ENCODE assay signal across 8 mouse cellular contexts in the genomic region with DNA sequence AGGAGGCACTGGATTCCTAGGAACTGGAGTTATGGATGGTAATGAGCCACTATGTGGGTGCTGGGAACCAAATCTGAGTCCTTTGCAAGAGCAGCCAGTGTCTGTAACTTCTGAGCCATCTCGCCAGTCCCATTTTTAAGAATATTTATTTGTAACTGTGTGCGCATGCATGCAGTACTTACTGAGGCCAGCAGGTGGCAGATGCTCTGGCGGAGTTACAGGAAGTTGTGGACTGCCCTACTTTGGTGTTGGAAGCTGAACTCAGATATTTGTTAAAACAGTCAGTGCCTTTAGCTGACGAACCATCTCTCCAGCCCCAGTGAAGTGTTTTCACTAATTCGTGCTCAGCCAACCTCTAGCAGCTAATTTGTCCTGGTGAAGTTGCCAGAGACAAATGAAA. TPM values are rescaled to one million over a fixed set of nuclear protein-coding genes. Genes with fewer than 3 reads are reported as not detected.
DNase-seq lines count a peak whose midpoint lies in the region; ATAC-seq and TF ChIP-seq lines count a peak whose summit lies in the region.
"Had no signal": no experiment of that assay in that cellular context is flagged by ENCODE, and none has a peak within 500 bp of the region (broad histone marks: within the 10 kb centered on the region; RNA-seq: fewer than 3 reads in every experiment).

No protein-coding gene starts in this region.

- H3K9me3 ChIP-seq in forebrain, embryonic 13.5 days (replicated peaks), result no peaks in the 10 kb centered on the region
- H3K9me3 ChIP-seq: midbrain, embryonic 13.5 days had no signal

- no peak for DNase-seq in layer of hippocampus, adult 2 months (ENCODE audit: low spot score in 2 of 2)
- no peak for DNase-seq in layer of hippocampus, adult 9-11 months
- DNase-seq in CD8-positive naive resting alpha-beta T cell, adult 2 months (ENCODE audit: low read depth in 2 of 2, low spot score in 2 of 2), result peak; percentile 37 to 58
- DNase-seq in T-cell, adult 2 months (ENCODE audit: low spot score), result peak; percentile 64
- DNase-seq in mesoderm, embryonic 11.5 days (ENCODE audit: low read depth, low spot score), result peak; percentile 60

- H3K27ac ChIP-seq in layer of hippocampus, adult 2 months, result no peak overlapping the region
- H3K27ac ChIP-seq in forebrain, embryonic 13.5 days, result no peak overlapping the region
- H3K27ac ChIP-seq: midbrain, embryonic 13.5 days had no signal

- H3K27me3 ChIP-seq in forebrain, embryonic 13.5 days, result no peaks in the 10 kb centered on the region
- H3K27me3 ChIP-seq: midbrain, embryonic 13.5 days had no signal

- H3K4me3 ChIP-seq in layer of hippocampus, adult 2 months, result no peak overlapping the region
- H3K4me3 ChIP-seq in forebrain, embryonic 13.5 days, result no peak overlapping the region
- H3K4me3 ChIP-seq: midbrain, embryonic 13.5 days had no signal

- no peak overlapping the region for H3K4me2 ChIP-seq in forebrain, embryonic 13.5 days
- H3K4me2 ChIP-seq: midbrain, embryonic 13.5 days had no signal

- peaks cover 5% of the 10 kb centered on the region; the same call in 1 of the 2 replicates for H3K4me1 ChIP-seq in forebrain, embryonic 13.5 days

- peak; percentile 79 for TF ChIP-seq CTCF in layer of hippocampus, adult 2 months (conservative IDR thresholded peaks at IDR 0.05)

- H3K9ac ChIP-seq in forebrain, embryonic 13.5 days, result no peak overlapping the region
- H3K9ac ChIP-seq: midbrain, embryonic 13.5 days had no signal

- no peaks in the 10 kb centered on the region for H3K36me3 ChIP-seq in forebrain, embryonic 13.5 days (ENCODE audit: poor library complexity, severe bottlenecking)
- H3K36me3 ChIP-seq: midbrain, embryonic 13.5 days had no signal

- no peak for ATAC-seq in erythroid progenitor cell, adult 5-6 weeks (replicated peaks; ENCODE audit: low FRiP score, poor library complexity, severe bottlenecking)
- ATAC-seq in forebrain, embryonic 13.5 days, result no peak
- ATAC-seq: midbrain, embryonic 13.5 days had no signal

- 66% methylated on average over 5 of the region's 5 CpGs for whole genome bisulfite sequencing in forebrain, embryonic 13.5 days

RNA-seq across cellular contexts. Expression of a gene that starts 51.6 kb away (rescaled TPM):
- 10 to 100 TPM; 28.3 to 29.7 TPM for total RNA-seq in layer of hippocampus, adult 2 months (2021)
- total RNA-seq in erythroid progenitor cell, adult 5-6 weeks (2015; ENCODE audit: low replicate concordance), result 8.8 TPM in 1 of 2 replicates, not detected in the other
- total RNA-seq in erythroid progenitor cell, adult 5-6 weeks (2017; ENCODE audit: low replicate concordance), result not detected in 2 replicates
- polyA plus RNA-seq in forebrain, embryonic 13.5 days (2015; fragmentation: Nextera tagmentation; extraction: Ambion mirVana), result 4.4 and 5.2 TPM in 2 replicates

RNA-seq across cellular contexts. Expression of a gene that starts 52.7 kb away (rescaled TPM):
- total RNA-seq in layer of hippocampus, adult 2 months (2021), result 100 to 1,000 TPM; 740 to 785 TPM
- 5.0 and 8.6 TPM in 2 replicates for total RNA-seq in erythroid progenitor cell, adult 5-6 weeks (2015; ENCODE audit: low replicate concordance)
- total RNA-seq in erythroid progenitor cell, adult 5-6 weeks (2017; ENCODE audit: low replicate concordance), result 8.9 and 10.9 TPM in 2 replicates
- 12.2 and 13.1 TPM in 2 replicates for polyA plus RNA-seq in forebrain, embryonic 13.5 days (2015; fragmentation: Nextera tagmentation; extraction: Ambion mirVana)

Comparison
In these comparisons a context has a peak if more than half of its experiments do, and no peak if none do; other contexts are left out.
1. DNase-seq: peak in CD8-positive naive resting alpha-beta T cell, adult 2 months (2 of 2), T-cell, adult 2 months (single experiment) and mesoderm, embryonic 11.5 days (single experiment); none in layer of hippocampus, adult 2 months (0 of 2) and layer of hippocampus, adult 9-11 months (single experiment).
2. RNA of a gene that starts 52.7 kb away (total RNA-seq): 740 to 785 TPM in layer of hippocampus, adult 2 months; 5.0 to 10.9 TPM in erythroid progenitor cell, adult 5-6 weeks; every median in the first group is over 10 times any median in the second.